Mouse (Mus musculus) myocyte (in vitro differentiated cells): ENCODE data around the gene Meis2.
A peak's percentile ranks its signal among the peaks of the same experiment; 100 is the strongest.

Experiments used
- CEBPB ChIP-seq: IDR thresholded peaks from 2 replicates; pipeline ENCODE4 v1.6.1; 2011; ENCODE audit warnings: mild to moderate bottlenecking, moderate library complexity; ENCODE audit not compliant: poor library complexity, insufficient read depth, severe bottlenecking
- E2F4 ChIP-seq: IDR thresholded peaks from one replicate; pipeline ENCODE4 v1.6.1; 2011; ENCODE audit warnings: mild to moderate bottlenecking, control low read depth, moderate library complexity; ENCODE audit not compliant: insufficient read depth
- MAX ChIP-seq: IDR thresholded peaks from one replicate; pipeline ENCODE4 v1.6.1; 2011; ENCODE audit warnings: low read depth, mild to moderate bottlenecking, control low read depth
- MYOD1 ChIP-seq, 3 experiments: IDR thresholded peaks; one replicate each; pipeline ENCODE4 v1.6.1; 2011; ENCODE audit warnings: control low read depth in 2 of 3, low read depth in 2 of 3, mild to moderate bottlenecking in 2 of 3, moderate library complexity in 1 of 3; ENCODE audit not compliant: insufficient read length in 2 of 3, control insufficient read depth in 1 of 3
- MYOG ChIP-seq, 3 experiments: IDR thresholded peaks; one replicate each; pipeline ENCODE4 v1.6.1; 2011; ENCODE audit warnings: control low read depth in 2 of 3, low read depth in 2 of 3, mild to moderate bottlenecking in 2 of 3; ENCODE audit not compliant: insufficient read length in 2 of 3, control insufficient read depth in 1 of 3, insufficient read depth in 1 of 3
- POLR2A ChIP-seq: IDR thresholded peaks from one replicate; pipeline ENCODE4 v1.6.1; 2011; ENCODE audit warnings: low read depth, mild to moderate bottlenecking, control low read depth, moderate library complexity; ENCODE audit not compliant: insufficient read length
- POLR2AphosphoS2 ChIP-seq: IDR thresholded peaks from one replicate; pipeline ENCODE4 v1.6.1; 2011; ENCODE audit warnings: low read depth, control low read depth; ENCODE audit not compliant: insufficient read length
- SRF ChIP-seq: IDR thresholded peaks from one replicate; pipeline ENCODE4 v1.6.1; 2011; ENCODE audit warnings: low read depth; ENCODE audit not compliant: control insufficient read depth, insufficient read length
- TCF12 ChIP-seq: IDR thresholded peaks from one replicate; pipeline ENCODE4 v1.6.1; 2011; ENCODE audit warnings: mild to moderate bottlenecking, control low read depth; ENCODE audit not compliant: poor library complexity, insufficient read depth, severe bottlenecking
- TCF3 ChIP-seq: IDR thresholded peaks from one replicate; pipeline ENCODE4 v1.6.1; 2011; ENCODE audit warnings: low read depth, control low read depth; ENCODE audit not compliant: insufficient read length
- USF1 ChIP-seq: IDR thresholded peaks from one replicate; pipeline ENCODE4 v1.6.1; 2011; ENCODE audit warnings: low read depth, mild to moderate bottlenecking, control low read depth, moderate library complexity

- TF ChIP-seq POLR2A, result peak; percentile 21
- TF ChIP-seq MYOD1 (IDR thresholded peaks at IDR 0.05; ENCODE audit: control insufficient read depth in 1 of 3, insufficient read length in 2 of 3, low read depth in 2 of 3), result no peak
- TF ChIP-seq E2F4, result no peak
- no peak for TF ChIP-seq USF1
- TF ChIP-seq TCF3, result no peak
- TF ChIP-seq SRF, result no peak
- TF ChIP-seq TCF12, result no peak
- TF ChIP-seq CEBPB, result no peak
- TF ChIP-seq MYOG (IDR thresholded peaks at IDR 0.05; ENCODE audit: control insufficient read depth in 1 of 3, insufficient read depth in 1 of 3, insufficient read length in 2 of 3, low read depth in 2 of 3), result no peak
- TF ChIP-seq MAX, result no peak
- TF ChIP-seq POLR2AphosphoS2, result peak; percentile 26
These were observed 1.1 kb downstream of the Meis2 start for GRCm38 (mm10) chr2:116064521-116064920.
